Mouse (Mus musculus) naive thymus-derived CD4-positive, alpha-beta T cell, adult 5 months (primary cell): ENCODE data around the gene Arpp19. TPM values are rescaled to one million over a fixed set of nuclear protein-coding genes. Genes with fewer than 3 reads are reported as not detected.

Experiments used
- polyA plus RNA-seq: library from polyadenylated mRNA; unstranded; fragments of 100-300 nt; shearing (Covaris generic); gene quantifications from one replicate; pipeline ENCODE4 v1.2.1, GENCODE M21; 2017

Arpp19 gene
- polyA plus RNA-seq, result 283 TPM

DNA sequence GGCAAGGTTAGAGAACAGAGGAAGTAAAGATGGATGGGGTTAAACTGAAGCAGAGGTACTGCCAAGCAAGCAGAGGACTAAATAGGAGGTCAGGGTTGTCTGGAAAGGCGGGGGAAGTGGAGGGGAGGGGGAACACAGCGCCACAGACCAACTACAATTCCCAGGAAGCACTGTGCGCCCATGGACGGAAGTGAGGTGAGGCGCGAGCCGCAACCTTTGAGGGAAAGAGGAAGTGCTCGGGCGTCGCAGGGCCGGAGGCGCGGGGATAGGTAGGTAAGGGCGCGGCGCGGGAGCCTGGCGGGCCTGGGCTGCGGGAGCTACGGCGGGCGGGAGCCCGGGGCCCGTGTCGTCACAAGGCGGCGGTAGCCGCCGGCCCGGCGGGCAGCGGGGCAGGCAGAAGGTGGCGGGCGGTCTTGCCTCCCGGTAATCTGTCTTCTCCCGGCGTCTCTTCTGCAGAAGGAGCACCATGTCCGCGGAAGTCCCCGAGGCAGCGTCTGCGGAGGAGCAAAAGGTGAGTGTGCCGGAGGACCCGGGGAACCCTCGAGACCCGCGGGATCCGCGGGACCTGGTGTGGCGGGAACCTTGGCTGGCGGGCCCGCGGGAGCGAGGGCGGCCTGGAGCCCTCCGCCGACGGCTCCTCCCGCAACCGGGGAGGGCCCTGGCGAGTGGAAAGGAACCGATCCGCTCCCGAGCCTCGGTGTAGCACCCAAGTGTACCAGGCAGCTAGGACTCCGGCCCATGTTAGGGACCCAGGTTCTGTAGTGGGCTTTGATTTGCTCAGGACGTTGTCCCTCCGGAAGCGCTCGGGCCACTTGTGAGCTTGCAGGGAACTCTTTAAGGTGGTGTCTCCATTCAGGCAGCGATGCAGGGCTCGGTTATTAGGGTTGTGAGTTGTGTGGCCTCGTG is at the start of gene Arpp19:
Gene Arpp19 (plus strand): TSS at position 164 of the 906 bp plus-strand sequence.

DNA sequence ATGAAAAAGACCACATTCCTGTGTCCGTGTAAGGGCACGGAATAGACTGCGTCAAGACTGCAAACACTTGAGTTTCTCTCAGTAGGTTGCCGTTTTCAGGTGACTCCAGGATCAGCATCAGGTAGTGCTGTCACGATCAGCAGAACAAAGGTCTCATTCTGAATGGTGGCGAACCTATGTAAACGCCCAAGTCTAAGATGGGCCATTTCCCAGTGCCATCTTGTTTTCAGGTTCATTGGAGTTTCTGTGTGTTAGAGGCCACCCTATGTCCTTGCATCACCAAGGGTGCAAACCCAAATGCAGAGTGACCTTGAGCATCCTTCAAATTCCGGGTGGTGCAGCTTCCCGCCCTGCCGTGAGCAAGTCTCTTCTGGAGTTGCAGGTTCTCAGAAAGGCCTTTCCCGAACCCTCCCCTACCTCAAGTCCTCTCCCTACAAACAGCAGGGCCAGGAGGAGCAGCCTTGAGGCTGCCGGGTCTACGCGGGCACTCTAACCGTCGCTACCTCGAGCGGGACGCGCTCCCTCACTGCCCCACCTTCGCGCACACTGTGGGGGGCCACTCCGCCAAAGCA is 33.1 kb downstream of the Arpp19 start, which contains the start of gene Myo5a:
Gene Myo5a (plus strand): TSS at position 559 of the 572 bp plus-strand sequence.

Other genes with a start within 250 kb of the Arpp19 start
- not detected for gene Onecut1, start 175.7 kb upstream of the Arpp19 start, polyA plus RNA-seq
- gene Fam214a, start 84.7 kb upstream of the Arpp19 start, polyA plus RNA-seq, result 41.3 TPM
- 13.9 TPM for gene Myo5a, start 33.4 kb downstream of the Arpp19 start, polyA plus RNA-seq
- gene Myo5c, start 194.4 kb downstream of the Arpp19 start, polyA plus RNA-seq, result 0.42 TPM